Mouse (Mus musculus): ENCODE measurements around the gene Ccdc194. TPM values are rescaled to one million over a fixed set of nuclear protein-coding genes. Genes with fewer than 3 reads are reported as not detected.

The Ccdc194 gene
- polyA plus RNA-seq, 1 experiment from 2014 or later, result 0.28 TPM

DNA sequence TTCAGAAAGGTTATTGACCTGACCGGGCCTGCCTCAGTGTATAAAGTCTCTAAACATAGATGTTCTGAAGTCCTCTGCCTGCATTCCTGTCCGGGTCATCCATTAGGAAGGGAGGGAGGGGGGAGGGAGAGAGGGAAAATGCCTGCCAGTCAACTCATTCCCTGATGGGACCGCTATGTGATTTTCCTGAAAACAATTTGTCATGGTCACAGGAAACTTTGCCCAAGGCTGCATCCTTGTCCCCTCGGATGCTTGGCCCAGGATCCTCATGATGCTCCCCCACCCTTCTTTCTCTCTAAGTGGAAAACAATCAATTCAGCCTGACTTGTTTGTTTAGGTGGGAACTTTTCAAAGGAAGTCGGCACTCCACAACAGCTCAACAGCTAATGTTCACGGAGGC is 8.7 kb downstream of the Ccdc194 start:
- DNase-seq (ENCODE audit: low spot score), result no peak
- Histone ChIP-seq H3K4me3 (no peak overlapping the region), H3K9me3 (replicated peaks) (no peaks in the 10 kb centered on the region), H3K27me3 (ENCODE audit: low read depth, poor library complexity, severe bottlenecking) (peaks cover 6% of the 10 kb centered on the region; the same call in 1 of the 2 replicates), H3K27ac (replicated peaks) (peak overlapping the region; percentile 38; the same call in 1 of the 2 replicates), H3K36me3 (no peaks in the 10 kb centered on the region), H3K4me1 (peaks cover 26% of the 10 kb centered on the region)
- WGBS, result 32% methylated on average over 6 of the region's 6 CpGs

- Histone ChIP-seq H3K4me3 (no peak overlapping the region), H3K9me3 (replicated peaks) (no peaks in the 10 kb centered on the region), H3K27ac (replicated peaks) (no peak overlapping the region), H3K4me1 (peaks cover 20% of the 10 kb centered on the region), H3K36me3 (no peaks in the 10 kb centered on the region), H3K27me3 (ENCODE audit: low read depth, poor library complexity, severe bottlenecking) (peaks cover 24% of the 10 kb centered on the region)
- WGBS, result 71% methylated on average over 5 of the region's 5 CpGs
- DNase-seq (ENCODE audit: low spot score), result no peak
Measured at GRCm38 (mm10) chr8:71515043-71515442, 10.5 kb downstream of the Ccdc194 start.

GRCm38 (mm10) chr8:71513018-71513754 is 12.3 kb downstream of the Ccdc194 start:
- Histone ChIP-seq H3K27me3 (ENCODE audit: low read depth, poor library complexity, severe bottlenecking) (peaks cover 42% of the 10 kb centered on the region), H3K36me3 (no peaks in the 10 kb centered on the region), H3K4me3 (no peak overlapping the region), H3K9me3 (replicated peaks) (no peaks in the 10 kb centered on the region), H3K4me1 (peaks cover 23% of the 10 kb centered on the region), H3K27ac (replicated peaks) (no peak overlapping the region)
- no peak for DNase-seq (ENCODE audit: low spot score)
- WGBS, result 78% methylated on average over 15 of the region's 15 CpGs

DNA sequence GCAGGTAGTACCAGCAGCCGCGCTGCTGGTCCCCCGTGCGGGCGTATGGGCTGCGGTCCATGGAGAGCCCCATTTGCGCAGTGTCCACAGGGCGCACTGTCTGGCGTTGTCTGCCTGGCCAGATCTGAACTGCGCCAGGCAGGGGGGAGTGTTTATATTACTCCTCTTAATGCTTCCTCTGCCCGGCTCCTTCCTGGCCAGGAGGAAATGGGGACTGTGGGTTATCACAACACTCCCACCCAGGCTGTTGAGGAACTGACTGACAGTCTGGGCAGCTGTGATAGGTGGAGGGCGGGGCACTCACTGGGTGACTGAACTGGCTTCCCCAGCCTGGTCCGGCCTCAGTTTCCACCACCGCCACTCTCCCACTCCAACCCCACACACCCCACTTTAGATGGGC is 13.9 kb downstream of the Ccdc194 start, which contains the start of gene Plvap:
Gene Plvap, minus strand, starts transcription at position 109 of the 400 bp plus-strand sequence.
- Histone ChIP-seq H3K27me3 (ENCODE audit: low read depth, poor library complexity, severe bottlenecking) (peaks cover 58% of the 10 kb centered on the region), H3K9me3 (replicated peaks) (no peaks in the 10 kb centered on the region), H3K4me1 (peaks cover 23% of the 10 kb centered on the region), H3K4me3 (0 out of 2 replicates have a peak within 1 kb of the TSS, but pooled peaks have one; percentile 14), H3K36me3 (no peaks in the 10 kb centered on the region), H3K27ac (replicated peaks) (no peak within 1 kb of the TSS)
- WGBS, result 71% methylated on average over 14 of the region's 14 CpGs
- DNase-seq (ENCODE audit: low spot score), result no peak

GRCm38 (mm10) chr8:71509316-71509715 is 16.2 kb downstream of the Ccdc194 start:
- Histone ChIP-seq H3K36me3 (no peaks in the 10 kb centered on the region), H3K4me3 (no peak overlapping the region)
- 71% methylated on average over 2 of the region's 2 CpGs for WGBS

GRCm38 (mm10) chr8:71507589-71508104 is 17.9 kb downstream of the Ccdc194 start:
- H3K27ac ChIP-seq (replicated peaks), result no peak overlapping the region

More at GRCm38 (mm10) chr8:71509316-71509715, 16.2 kb downstream of the Ccdc194 start:
- Histone ChIP-seq H3K27me3 (ENCODE audit: low read depth, poor library complexity, severe bottlenecking) (peaks cover 80% of the 10 kb centered on the region), H3K9me3 (replicated peaks) (no peaks in the 10 kb centered on the region), H3K27ac (replicated peaks) (no peak overlapping the region), H3K4me1 (peaks cover 23% of the 10 kb centered on the region)
- no peak for DNase-seq (ENCODE audit: low spot score)

GRCm38 (mm10) chr8:71505979-71506378 is 19.5 kb downstream of the Ccdc194 start:
- 85% methylated on average over 4 of the region's 4 CpGs for WGBS
- Histone ChIP-seq H3K4me3 (no peak overlapping the region), H3K36me3 (no peaks in the 10 kb centered on the region), H3K27ac (replicated peaks) (no peak overlapping the region), H3K9me3 (replicated peaks) (no peaks in the 10 kb centered on the region), H3K4me1 (peaks cover 27% of the 10 kb centered on the region), H3K27me3 (ENCODE audit: low read depth, poor library complexity, severe bottlenecking) (peaks cover 67% of the 10 kb centered on the region)
- DNase-seq (ENCODE audit: low spot score), result no peak

More at GRCm38 (mm10) chr8:71507589-71508104, 17.9 kb downstream of the Ccdc194 start:
- H3K36me3 ChIP-seq, result no peaks in the 10 kb centered on the region
- peak; percentile 83 for DNase-seq (ENCODE audit: low spot score)
- H3K9me3 ChIP-seq (replicated peaks), result no peaks in the 10 kb centered on the region
- H3K4me3 ChIP-seq, result peak overlapping the region; percentile 56
- peaks cover 27% of the 10 kb centered on the region for H3K4me1 ChIP-seq
- under 1% methylated on average over 61 of the region's 61 CpGs for whole genome bisulfite sequencing
- peaks cover 77% of the 10 kb centered on the region for H3K27me3 ChIP-seq (ENCODE audit: low read depth, poor library complexity, severe bottlenecking)

DNA sequence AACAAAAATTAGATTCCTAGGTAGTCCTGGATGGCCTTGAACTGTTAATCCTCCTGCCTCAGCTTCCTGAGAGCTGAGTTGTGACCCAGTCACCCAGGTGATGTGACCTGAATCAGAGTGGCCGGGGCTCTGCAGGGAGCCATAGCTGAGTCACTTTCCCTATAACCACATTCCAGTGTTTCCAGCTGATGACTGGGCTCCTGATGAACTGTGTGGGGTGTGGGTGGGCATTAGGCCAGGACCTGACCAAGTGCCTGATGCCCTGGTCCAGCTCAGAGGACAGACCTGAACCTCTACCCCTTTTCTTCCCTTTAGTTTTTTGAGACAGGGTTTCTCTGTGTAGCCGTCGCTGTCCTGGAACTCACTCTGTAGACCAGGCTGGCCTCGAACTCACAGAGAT is 20.2 kb downstream of the Ccdc194 start:
- Histone ChIP-seq H3K9me3 (replicated peaks) (no peaks in the 10 kb centered on the region), H3K4me3 (no peak overlapping the region), H3K4me1 (peaks cover 27% of the 10 kb centered on the region), H3K27ac (replicated peaks) (no peak overlapping the region), H3K36me3 (no peaks in the 10 kb centered on the region), H3K27me3 (ENCODE audit: low read depth, poor library complexity, severe bottlenecking) (peaks cover 60% of the 10 kb centered on the region)
- 94% methylated on average over 4 of the region's 4 CpGs for WGBS
- no peak for DNase-seq (ENCODE audit: low spot score)

GRCm38 (mm10) chr8:71504349-71504748 is 21.2 kb downstream of the Ccdc194 start:
- Histone ChIP-seq H3K36me3 (no peaks in the 10 kb centered on the region), H3K27me3 (ENCODE audit: low read depth, poor library complexity, severe bottlenecking) (peaks cover 51% of the 10 kb centered on the region), H3K4me1 (peaks cover 24% of the 10 kb centered on the region), H3K9me3 (replicated peaks) (no peaks in the 10 kb centered on the region), H3K27ac (replicated peaks) (no peak overlapping the region), H3K4me3 (no peak overlapping the region)
- 90% methylated on average over 4 of the region's 4 CpGs for WGBS
- no peak for DNase-seq (ENCODE audit: low spot score)

- no peaks in the 10 kb centered on the region for H3K9me3 ChIP-seq (replicated peaks)
- H3K27me3 ChIP-seq (ENCODE audit: low read depth, poor library complexity, severe bottlenecking), result no peaks in the 10 kb centered on the region; the same call in 1 of the 2 replicates
- peaks cover 30% of the 10 kb centered on the region for H3K4me1 ChIP-seq
- no peak for DNase-seq (ENCODE audit: low spot score)
- H3K4me3 ChIP-seq, result no peak overlapping the region
- H3K27ac ChIP-seq (replicated peaks), result peak overlapping the region; percentile 50; the same call in 1 of the 2 replicates
- WGBS, result 44% methylated on average over 16 of the region's 16 CpGs
- peaks cover 12% of the 10 kb centered on the region for H3K36me3 ChIP-seq
Measured at GRCm38 (mm10) chr8:71498816-71499690, 26.5 kb downstream of the Ccdc194 start.

- H3K27ac ChIP-seq (replicated peaks), result peak overlapping the region; percentile 50
Measured at GRCm38 (mm10) chr8:71497881-71498501, 27.5 kb downstream of the Ccdc194 start.

DNA sequence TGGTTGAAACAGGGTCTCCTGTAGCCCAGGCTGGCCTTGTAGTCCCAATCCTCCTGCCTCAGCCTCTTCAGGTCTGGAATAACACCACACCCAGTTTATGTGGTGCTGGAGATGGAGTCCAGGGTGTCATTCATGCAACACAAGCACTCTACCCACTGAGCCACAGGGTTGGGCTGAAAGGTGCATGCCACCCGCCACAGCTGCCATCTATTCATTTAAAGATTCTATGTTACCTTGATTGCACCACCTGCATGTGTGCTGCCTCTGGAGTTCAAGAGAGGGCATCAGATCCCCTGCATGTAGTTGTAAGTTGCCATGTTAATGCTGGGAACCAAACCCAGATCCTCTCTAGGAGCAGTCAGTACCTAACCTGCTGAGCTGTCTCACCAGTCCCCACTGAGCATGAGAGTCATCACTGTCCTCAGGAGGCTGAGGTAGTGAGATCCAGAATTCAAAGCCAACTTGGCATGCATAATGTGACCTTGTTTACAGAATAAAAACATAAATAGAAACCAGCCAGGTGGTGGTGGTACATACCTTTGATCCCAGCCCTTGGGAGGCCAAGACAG is 28.4 kb downstream of the Ccdc194 start:
- Histone ChIP-seq H3K9me3 (replicated peaks) (no peaks in the 10 kb centered on the region), H3K4me3 (no peak overlapping the region), H3K27me3 (ENCODE audit: low read depth, poor library complexity, severe bottlenecking) (no peaks in the 10 kb centered on the region; the same call in 1 of the 2 replicates), H3K4me1 (peaks cover 26% of the 10 kb centered on the region), H3K27ac (replicated peaks) (no peak overlapping the region), H3K36me3 (peaks cover 29% of the 10 kb centered on the region)
- no peak for DNase-seq (ENCODE audit: low spot score)
- WGBS, result 90% methylated on average over 1 of the region's 1 CpGs

More at GRCm38 (mm10) chr8:71497881-71498501, 27.5 kb downstream of the Ccdc194 start:
- no peaks in the 10 kb centered on the region for H3K9me3 ChIP-seq (replicated peaks)
- H3K36me3 ChIP-seq, result peaks cover 21% of the 10 kb centered on the region
- no peak for DNase-seq (ENCODE audit: low spot score)
- peak overlapping the region; percentile 21; the same call in 1 of the 2 replicates for H3K4me3 ChIP-seq
- H3K4me1 ChIP-seq, result peaks cover 27% of the 10 kb centered on the region
- H3K27me3 ChIP-seq (ENCODE audit: low read depth, poor library complexity, severe bottlenecking), result no peaks in the 10 kb centered on the region; the same call in 1 of the 2 replicates
- whole genome bisulfite sequencing, result 20% methylated on average over 15 of the region's 15 CpGs

All from midbrain, embryonic 10.5 days (tissue).